Mouse (Mus musculus): Measurements from ENCODE around the gene Gfm2. TPM values are rescaled to one million over a fixed set of nuclear protein-coding genes. Genes with fewer than 3 reads are reported as not detected.
"Not testable (repeated sequence)": the region's sequence is repeated elsewhere in the genome, so short reads cannot be mapped to it uniquely, and the experiment has no call there.

The Gfm2 gene
- 34.1 and 36.2 TPM in 2 replicates for polyA plus RNA-seq (2012; rRNA removed)

- WGBS = under 1% methylated on average over 57 of the region's 57 CpGs
- Histone ChIP-seq H3K27me3 (ENCODE audit: control insufficient read depth, insufficient read depth, low read length) (no peaks in the 10 kb centered on the region), H3K4me3 (replicated peaks; ENCODE audit: insufficient read depth, low read depth, low read length) (peak within 1 kb of the TSS; percentile 96), H3K27ac (ENCODE audit: insufficient read depth, low read length) (peak within 1 kb of the TSS; percentile 79), H3K4me1 (ENCODE audit: control insufficient read depth, insufficient read depth, low read length) (no peaks in the 10 kb centered on the region)
- DNase-seq = peak; percentile 92 to 93
- TF ChIP-seq POLR2A (IDR thresholded peaks at IDR 0.05; ENCODE audit: borderline replicate concordance, insufficient read depth, low read length) = peak; percentile 78; the same call in 1 of the 2 replicates
- no peak for TF ChIP-seq CTCF (IDR thresholded peaks at IDR 0.05; ENCODE audit: borderline replicate concordance, insufficient read depth, low read depth, low read length)
These were observed at the start of gene Gfm2, which contains the start of gene Nsa2 for GRCm38 (mm10) chr13:97137466-97138400. Gene Gfm2, plus strand, starts transcription at chr13:97137937. Gene Nsa2, minus strand, starts transcription at chr13:97137937.

GRCm38 (mm10) chr13:97088183-97088582 lies 49.6 kb upstream of the Gfm2 start:
- no peak for DNase-seq
- TF ChIP-seq CTCF (IDR thresholded peaks at IDR 0.05; ENCODE audit: borderline replicate concordance, insufficient read depth, low read depth, low read length) = no peak
- no peak for TF ChIP-seq POLR2A (IDR thresholded peaks at IDR 0.05; ENCODE audit: borderline replicate concordance, insufficient read depth, low read length)
- Histone ChIP-seq H3K27me3 (ENCODE audit: control insufficient read depth, insufficient read depth, low read length) (no peaks in the 10 kb centered on the region; the same call in 1 of the 2 replicates), H3K4me1 (ENCODE audit: control insufficient read depth, insufficient read depth, low read length) (no peaks in the 10 kb centered on the region), H3K4me3 (replicated peaks; ENCODE audit: insufficient read depth, low read depth, low read length) (no peak overlapping the region), H3K27ac (ENCODE audit: insufficient read depth, low read length) (no peak overlapping the region)
- 68% methylated on average over 3 of the region's 3 CpGs for WGBS

GRCm38 (mm10) chr13:97095726-97096125 lies 42.0 kb upstream of the Gfm2 start:
- no peaks in the 10 kb centered on the region for H3K4me1 ChIP-seq (ENCODE audit: control insufficient read depth, insufficient read depth, low read length)
- H3K27ac ChIP-seq (ENCODE audit: insufficient read depth, low read length) = no peak overlapping the region
- TF ChIP-seq CTCF (IDR thresholded peaks at IDR 0.05; ENCODE audit: borderline replicate concordance, insufficient read depth, low read depth, low read length) = no peak
- no peak overlapping the region for H3K4me3 ChIP-seq (replicated peaks; ENCODE audit: insufficient read depth, low read depth, low read length)
- H3K27me3 ChIP-seq (ENCODE audit: control insufficient read depth, insufficient read depth, low read length) = no peaks in the 10 kb centered on the region; the same call in 1 of the 2 replicates
- DNase-seq = no peak
- 90% methylated on average over 4 of the region's 4 CpGs for WGBS

GRCm38 (mm10) chr13:97099187-97099852 lies 38.4 kb upstream of the Gfm2 start, which contains the start of gene Gm6169:
Gene Gm6169, minus strand, starts transcription at chr13:97099237.
- no peaks in the 10 kb centered on the region for H3K4me1 ChIP-seq (ENCODE audit: control insufficient read depth, insufficient read depth, low read length)
- DNase-seq = peak; percentile 27 to 36
- no peaks in the 10 kb centered on the region for H3K27me3 ChIP-seq (ENCODE audit: control insufficient read depth, insufficient read depth, low read length)
- H3K27ac ChIP-seq (ENCODE audit: insufficient read depth, low read length) = no peak within 1 kb of the TSS
- 64% methylated on average over 22 of the region's 22 CpGs for WGBS
- no peak within 1 kb of the TSS for H3K4me3 ChIP-seq (replicated peaks; ENCODE audit: insufficient read depth, low read depth, low read length)
- TF ChIP-seq CTCF (IDR thresholded peaks at IDR 0.05; ENCODE audit: borderline replicate concordance, insufficient read depth, low read depth, low read length) = peak; percentile 52; the same call in 1 of the 2 replicates
- TF ChIP-seq POLR2A (IDR thresholded peaks at IDR 0.05; ENCODE audit: borderline replicate concordance, insufficient read depth, low read length) = no peak

- Histone ChIP-seq H3K4me3 (replicated peaks; ENCODE audit: insufficient read depth, low read depth, low read length) (no peak overlapping the region), H3K27ac (ENCODE audit: insufficient read depth, low read length) (no peak overlapping the region), H3K27me3 (ENCODE audit: control insufficient read depth, insufficient read depth, low read length) (no peaks in the 10 kb centered on the region), H3K4me1 (ENCODE audit: control insufficient read depth, insufficient read depth, low read length) (no peaks in the 10 kb centered on the region)
- no peak for TF ChIP-seq POLR2A (IDR thresholded peaks at IDR 0.05; ENCODE audit: borderline replicate concordance, insufficient read depth, low read length)
- TF ChIP-seq CTCF (IDR thresholded peaks at IDR 0.05; ENCODE audit: borderline replicate concordance, insufficient read depth, low read depth, low read length) = no peak
- no peak for DNase-seq
- 62% methylated on average over 7 of the region's 7 CpGs for WGBS
These were observed 32.7 kb upstream of the Gfm2 start for GRCm38 (mm10) chr13:97104996-97105395.

- 86% methylated on average over 4 of the region's 4 CpGs for WGBS
- H3K4me1 ChIP-seq (ENCODE audit: control insufficient read depth, insufficient read depth, low read length); H3K4me3 ChIP-seq (replicated peaks; ENCODE audit: insufficient read depth, low read depth, low read length); DNase-seq; H3K27me3 ChIP-seq (ENCODE audit: control insufficient read depth, insufficient read depth, low read length); H3K27ac ChIP-seq (ENCODE audit: insufficient read depth, low read length): not testable (repeated sequence)
These were observed 30.0 kb upstream of the Gfm2 start for GRCm38 (mm10) chr13:97107721-97108120.

- no peak for DNase-seq
- H3K27ac ChIP-seq (ENCODE audit: insufficient read depth, low read length) = no peak overlapping the region
- no peaks in the 10 kb centered on the region for H3K27me3 ChIP-seq (ENCODE audit: control insufficient read depth, insufficient read depth, low read length)
- TF ChIP-seq CTCF (IDR thresholded peaks at IDR 0.05; ENCODE audit: borderline replicate concordance, insufficient read depth, low read depth, low read length) (no peak), POLR2A (IDR thresholded peaks at IDR 0.05; ENCODE audit: borderline replicate concordance, insufficient read depth, low read length) (no peak)
- no peak overlapping the region for H3K4me3 ChIP-seq (replicated peaks; ENCODE audit: insufficient read depth, low read depth, low read length)
- WGBS = 78% methylated on average over 4 of the region's 4 CpGs
- H3K4me1 ChIP-seq (ENCODE audit: control insufficient read depth, insufficient read depth, low read length) = no peaks in the 10 kb centered on the region
These were observed 28.7 kb upstream of the Gfm2 start for GRCm38 (mm10) chr13:97109046-97109445.

Measured in cerebellum, adult 2 months (tissue).